In genomic region chr1:87263796-87264133, GRCm38 (mm10) we compare ENCODE assay signal across 10 mouse cellular contexts. TPM values are rescaled to one million over a fixed set of nuclear protein-coding genes. Genes with fewer than 3 reads are reported as not detected.
DNase-seq lines count a peak whose midpoint lies in the region; ATAC-seq lines count a peak whose summit lies in the region.
"Had no signal": no experiment of that assay in that cellular context is flagged by ENCODE, and none has a peak within 500 bp of the region (broad histone marks: within the 10 kb centered on the region; RNA-seq: fewer than 3 reads in every experiment).

No protein-coding gene starts in this region.

- intact Hi-C loops in left cerebral cortex, postnatal 25 days (cut with DNase I) = loop anchor here (5.0 kb wide), 1 partner anchor 64 kb away; the partner anchor contains the start of gene Gigyf2

- peak overlapping the region; percentile 53 for H3K4me3 ChIP-seq in heart, embryonic 16.5 days (ENCODE audit: low read length)
- peak overlapping the region; percentile 47 for H3K4me3 ChIP-seq in hindbrain, embryonic 12.5 days
- H3K4me3 ChIP-seq in midbrain, embryonic 12.5 days = peak overlapping the region; percentile 53

- H3K27me3 ChIP-seq in heart, embryonic 16.5 days (ENCODE audit: control insufficient read depth, insufficient read depth, low read length) = peaks cover 66% of the 10 kb centered on the region
- peaks cover 92% of the 10 kb centered on the region for H3K27me3 ChIP-seq in hindbrain, embryonic 12.5 days
- H3K27me3 ChIP-seq in midbrain, embryonic 12.5 days = peaks cover 89% of the 10 kb centered on the region

- H3K36me3 ChIP-seq in heart, embryonic 16.5 days (ENCODE audit: control insufficient read depth, insufficient read depth) = no peaks in the 10 kb centered on the region
- no peaks in the 10 kb centered on the region for H3K36me3 ChIP-seq in hindbrain, embryonic 12.5 days
- H3K36me3 ChIP-seq in midbrain, embryonic 12.5 days = no peaks in the 10 kb centered on the region
- H3K36me3 ChIP-seq: G1E had no signal

- no peak for DNase-seq in heart, postnatal 4 days
- peak; percentile 46 for DNase-seq in ZHBTc4 (ENCODE audit: low read depth, low spot score)
- no peak for DNase-seq in left cerebral cortex, postnatal 25 days (ENCODE audit: low spot score in 2 of 2)
- DNase-seq in ovary, adult 18-20 months (ENCODE audit: low spot score) = no peak
- DNase-seq in cerebellum, postnatal 36 days = no peak

- no peaks in the 10 kb centered on the region for H3K9me3 ChIP-seq in heart, embryonic 16.5 days (replicated peaks; ENCODE audit: control insufficient read depth, low read length)
- no peaks in the 10 kb centered on the region for H3K9me3 ChIP-seq in hindbrain, embryonic 12.5 days (replicated peaks)
- no peaks in the 10 kb centered on the region for H3K9me3 ChIP-seq in midbrain, embryonic 12.5 days
- H3K9me3 ChIP-seq: G1E had no signal

- H3K9ac ChIP-seq in heart, embryonic 16.5 days (ENCODE audit: low read length) = no peak overlapping the region
- no peak overlapping the region for H3K9ac ChIP-seq in hindbrain, embryonic 12.5 days
- peak overlapping the region; percentile 49; the same call in 1 of the 2 replicates for H3K9ac ChIP-seq in midbrain, embryonic 12.5 days (replicated peaks)

- no peak overlapping the region for H3K27ac ChIP-seq in heart, embryonic 16.5 days (ENCODE audit: low read length)
- no peak overlapping the region for H3K27ac ChIP-seq in hindbrain, embryonic 12.5 days
- no peak overlapping the region for H3K27ac ChIP-seq in midbrain, embryonic 12.5 days (replicated peaks)

- H3K4me2 ChIP-seq in heart, embryonic 16.5 days (ENCODE audit: low read depth, low read length) = peak overlapping the region; percentile 78
- peak overlapping the region; percentile 94 for H3K4me2 ChIP-seq in hindbrain, embryonic 12.5 days (replicated peaks)
- H3K4me2 ChIP-seq in midbrain, embryonic 12.5 days (replicated peaks) = peak overlapping the region; percentile 97

- H3K4me1 ChIP-seq in heart, embryonic 16.5 days (ENCODE audit: control insufficient read depth, insufficient read depth, low read length) = peaks cover 11% of the 10 kb centered on the region
- peaks cover 25% of the 10 kb centered on the region for H3K4me1 ChIP-seq in hindbrain, embryonic 12.5 days
- peaks cover 29% of the 10 kb centered on the region for H3K4me1 ChIP-seq in midbrain, embryonic 12.5 days

- no peak for ATAC-seq in heart, embryonic 16.5 days (replicated peaks; ENCODE audit: extremely low read depth, insufficient read depth, low FRiP score)
- ATAC-seq in hindbrain, embryonic 12.5 days (ENCODE audit: low FRiP score) = no peak
- ATAC-seq in midbrain, embryonic 12.5 days (ENCODE audit: low FRiP score, low read depth) = 0 out of 2 replicates have a peak, but pooled peaks have one; percentile 34

- WGBS in heart, embryonic 16.5 days = 6% methylated on average over 12 of the region's 12 CpGs
- under 1% methylated on average over 12 of the region's 12 CpGs for WGBS in hindbrain, embryonic 12.5 days
- 2% methylated on average over 12 of the region's 12 CpGs for WGBS in midbrain, embryonic 12.5 days

RNA-seq across cellular contexts. Expression of gene Efhd1, which starts 0.4 kb away (rescaled TPM):
- polyA plus RNA-seq in heart, embryonic 16.5 days (2015; fragmentation: Nextera tagmentation; extraction: Ambion mirVana) = 0.46 and 0.76 TPM in 2 replicates
- 1 to 10 TPM; 2.6 to 3.0 TPM for total RNA-seq in heart, postnatal 4 days (2021)
- 0.40 TPM in 2 replicates for polyA plus RNA-seq in hindbrain, embryonic 12.5 days (2016; fragmentation: Nextera tagmentation; extraction: Ambion mirVana)
- polyA plus RNA-seq in midbrain, embryonic 12.5 days (2016; fragmentation: Nextera tagmentation; extraction: Ambion mirVana) = 0.54 and 0.58 TPM in 2 replicates
- total RNA-seq in left cerebral cortex, postnatal 25 days (2021) = 10 to 100 TPM; 11.6 to 12.1 TPM
- total RNA-seq: common myeloid progenitor, adult 5-6 weeks had no signal
- polyA plus RNA-seq: G1E had no signal

RNA-seq across cellular contexts. Expression of gene Eif4e2, which starts 50.1 kb away (rescaled TPM):
- polyA plus RNA-seq in heart, embryonic 16.5 days (2015; fragmentation: Nextera tagmentation; extraction: Ambion mirVana) = 100 and 104 TPM in 2 replicates
- 10 to 100 TPM; 71.3 to 72.5 TPM for total RNA-seq in heart, postnatal 4 days (2021)
- polyA plus RNA-seq in hindbrain, embryonic 12.5 days (2016; fragmentation: Nextera tagmentation; extraction: Ambion mirVana) = 148 and 150 TPM in 2 replicates
- 147 and 148 TPM in 2 replicates for polyA plus RNA-seq in midbrain, embryonic 12.5 days (2016; fragmentation: Nextera tagmentation; extraction: Ambion mirVana)
- total RNA-seq in left cerebral cortex, postnatal 25 days (2021) = 10 to 100 TPM; 68.0 to 69.0 TPM

RNA-seq across cellular contexts. Expression of gene Chrng, which starts 59.3 kb away (rescaled TPM):
- polyA plus RNA-seq in heart, embryonic 16.5 days (2015; fragmentation: Nextera tagmentation; extraction: Ambion mirVana) = 1.1 and 1.6 TPM in 2 replicates
- total RNA-seq in heart, postnatal 4 days (2021) = under 1 TPM; 0.14 TPM
- 0.90 and 3.0 TPM in 2 replicates for polyA plus RNA-seq in hindbrain, embryonic 12.5 days (2016; fragmentation: Nextera tagmentation; extraction: Ambion mirVana)
- not detected in 2 replicates for polyA plus RNA-seq in midbrain, embryonic 12.5 days (2016; fragmentation: Nextera tagmentation; extraction: Ambion mirVana)
- not detected for total RNA-seq in left cerebral cortex, postnatal 25 days (2021)
- total RNA-seq: common myeloid progenitor, adult 5-6 weeks had no signal
- polyA plus RNA-seq: G1E had no signal
